Mouse (Mus musculus) urinary bladder, postnatal 25 days (tissue): ENCODE measurements around the gene Jagn1.

Experiments
- DNase-seq: peaks from one replicate; pipeline ENCODE4 v3.0.0; 2022; ENCODE audit warnings: low spot score

Gene Jagn1

GRCm38 (mm10) chr6:113434691-113435090 is 7.7 kb upstream of the Jagn1 start:
- DNase-seq: no peak

- no peak for DNase-seq
Observed at GRCm38 (mm10) chr6:113435664-113436205, 6.6 kb upstream of the Jagn1 start, which contains the start of gene Cidec. TSS of gene Cidec (minus strand) at chr6:113435760.

GRCm38 (mm10) chr6:113437135-113437534 is 5.2 kb upstream of the Jagn1 start:
- DNase-seq: no peak

GRCm38 (mm10) chr6:113438721-113439430 is 3.5 kb upstream of the Jagn1 start:
- no peak for DNase-seq

- DNase-seq: no peak
Observed at GRCm38 (mm10) chr6:113440686-113441085, 1.7 kb upstream of the Jagn1 start.

DNA sequence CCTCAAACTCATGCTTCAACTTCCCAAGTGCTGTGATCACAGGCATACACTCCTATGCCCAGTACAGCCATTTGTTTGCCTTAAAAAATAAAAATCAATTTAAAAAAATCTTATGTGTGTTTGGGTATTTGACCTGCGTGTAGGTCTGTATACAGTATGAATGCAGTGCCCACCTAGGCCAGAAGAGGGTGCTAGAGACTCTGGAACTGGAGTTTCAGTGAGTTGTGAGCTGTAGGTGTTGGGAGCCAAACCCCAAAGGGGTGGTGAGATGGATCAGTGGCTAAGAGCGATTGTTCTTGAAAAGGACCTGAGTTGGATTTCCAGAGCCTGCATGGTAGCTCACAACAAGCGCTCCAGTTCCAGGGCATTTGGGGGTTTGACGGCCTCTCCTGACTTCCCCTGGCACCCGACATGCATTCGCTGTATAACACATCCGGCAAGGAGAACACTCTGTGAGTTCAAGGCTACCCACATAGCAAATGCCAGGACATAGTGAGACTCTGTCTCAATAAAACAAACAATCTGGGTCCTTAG is 1.2 kb upstream of the Jagn1 start:
- peak; percentile 69 for DNase-seq

GRCm38 (mm10) chr6:113442087-113442441 is 305 bp upstream of the Jagn1 start:
- DNase-seq: no peak

DNA sequence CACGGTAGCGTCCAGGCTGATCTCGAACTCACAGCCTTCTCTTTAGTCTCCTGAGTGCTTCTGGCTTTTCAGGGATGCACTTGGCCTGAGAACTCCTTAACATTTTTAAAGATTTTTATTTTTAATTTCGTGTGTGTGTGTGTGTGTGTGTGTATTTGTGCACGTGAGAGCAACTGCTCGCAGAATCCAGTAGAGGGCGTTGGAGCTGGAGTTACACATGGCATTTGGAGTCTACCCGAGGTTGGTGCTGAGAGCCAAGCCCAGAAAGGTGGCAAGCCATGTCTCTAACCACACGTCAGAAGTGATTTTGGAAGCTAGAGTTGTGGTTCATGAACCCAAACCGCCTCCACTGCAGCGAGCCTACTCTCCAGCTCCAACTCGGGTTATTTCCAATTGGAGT is 722 bp downstream of the Jagn1 start:
- no peak for DNase-seq

GRCm38 (mm10) chr6:113444207-113444965 is 2.0 kb downstream of the Jagn1 start:
- DNase-seq: no peak

GRCm38 (mm10) chr6:113447639-113448038 is 5.3 kb downstream of the Jagn1 start:
- DNase-seq: no peak

GRCm38 (mm10) chr6:113451839-113452238 is 9.5 kb downstream of the Jagn1 start:
- DNase-seq: no peak

GRCm38 (mm10) chr6:113455007-113455406 is 12.6 kb downstream of the Jagn1 start:
- no peak for DNase-seq

DNA sequence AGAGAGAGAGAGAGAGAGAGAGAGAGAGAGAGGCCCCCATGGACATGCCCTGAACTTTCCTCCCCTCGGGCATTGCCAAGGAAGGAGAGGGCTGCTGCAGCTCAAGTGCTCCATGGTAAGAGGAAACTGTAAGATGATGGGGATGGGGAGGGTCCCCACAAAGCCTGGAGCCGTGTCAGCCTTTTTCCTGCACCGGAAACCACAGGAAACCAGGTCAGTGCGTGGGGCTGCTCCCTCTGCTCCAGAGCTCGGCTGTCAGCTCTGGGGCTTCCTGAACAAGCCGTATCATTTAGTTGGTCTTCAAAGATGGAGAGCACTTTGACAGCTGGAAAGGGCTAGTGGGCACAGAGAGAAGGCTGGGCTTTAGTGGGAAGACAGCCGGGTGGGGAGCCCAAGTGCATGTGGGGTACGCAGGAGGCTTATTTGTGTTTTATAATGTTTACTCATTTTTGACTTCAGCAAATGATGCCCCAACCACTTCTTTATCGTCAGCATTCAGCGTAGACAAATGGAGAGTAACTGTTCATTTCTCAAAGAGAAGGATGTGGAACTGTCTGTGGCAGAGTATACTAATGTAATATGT is 15.7 kb downstream of the Jagn1 start, which contains the start of gene Il17re:
Gene Il17re (plus strand): TSS at position 533 of the 583 bp plus-strand sequence.
- DNase-seq: no peak

DNA sequence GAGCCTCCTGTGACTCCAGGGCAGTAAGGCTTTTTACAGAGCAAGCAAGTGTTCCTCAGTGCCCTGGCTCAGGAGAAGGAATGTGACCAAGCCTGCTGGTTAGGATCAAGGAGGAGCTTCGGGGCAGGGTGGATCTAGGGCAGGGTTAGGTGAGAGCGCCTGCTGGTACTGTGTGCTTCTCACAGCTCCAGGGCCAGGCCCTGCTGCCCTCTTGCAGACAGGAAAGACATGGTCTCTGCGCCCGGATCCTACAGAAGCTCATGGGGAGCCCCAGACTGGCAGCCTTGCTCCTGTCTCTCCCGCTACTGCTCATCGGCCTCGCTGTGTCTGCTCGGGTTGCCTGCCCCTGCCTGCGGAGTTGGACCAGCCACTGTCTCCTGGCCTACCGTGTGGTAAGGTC is 16.3 kb downstream of the Jagn1 start:
- peak; percentile 45 for DNase-seq

DNA sequence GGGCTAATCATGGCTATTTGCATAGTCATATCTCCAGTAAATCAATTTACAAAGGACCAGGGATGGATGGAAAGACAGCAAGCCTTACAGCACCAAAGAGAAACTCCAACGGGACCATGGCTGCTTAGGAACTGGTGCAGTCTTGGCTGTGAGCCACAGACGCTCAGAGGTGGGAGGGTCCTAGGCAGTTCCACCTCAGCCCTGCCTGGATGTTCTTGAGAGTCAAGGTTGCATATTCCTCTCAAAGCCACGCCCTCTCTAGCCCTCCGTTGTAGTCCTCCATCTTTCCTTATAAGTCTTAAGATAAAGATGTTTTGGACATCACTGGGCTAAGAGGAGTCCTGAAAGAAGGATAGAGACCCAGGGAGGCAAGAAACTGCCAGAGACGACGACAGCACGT is 21.7 kb downstream of the Jagn1 start:
- DNase-seq: no peak

DNA sequence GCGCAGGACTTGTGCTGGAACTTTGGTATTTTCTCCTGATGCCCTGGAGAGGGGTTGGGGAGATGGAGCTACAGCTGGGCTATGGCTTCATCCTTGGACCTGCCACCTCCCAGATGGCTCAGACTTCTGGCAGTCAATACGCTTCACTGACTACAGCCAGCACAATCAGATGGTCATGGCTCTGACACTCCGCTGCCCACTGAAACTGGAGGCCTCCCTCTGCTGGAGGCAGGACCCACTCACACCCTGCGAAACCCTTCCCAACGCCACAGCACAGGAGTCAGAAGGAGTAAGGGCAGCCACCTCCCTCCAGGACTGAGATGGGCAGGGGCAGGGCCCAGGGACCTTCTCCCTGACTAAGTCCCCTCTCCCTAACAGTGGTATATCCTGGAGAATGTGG is 23.2 kb downstream of the Jagn1 start:
- no peak for DNase-seq

DNA sequence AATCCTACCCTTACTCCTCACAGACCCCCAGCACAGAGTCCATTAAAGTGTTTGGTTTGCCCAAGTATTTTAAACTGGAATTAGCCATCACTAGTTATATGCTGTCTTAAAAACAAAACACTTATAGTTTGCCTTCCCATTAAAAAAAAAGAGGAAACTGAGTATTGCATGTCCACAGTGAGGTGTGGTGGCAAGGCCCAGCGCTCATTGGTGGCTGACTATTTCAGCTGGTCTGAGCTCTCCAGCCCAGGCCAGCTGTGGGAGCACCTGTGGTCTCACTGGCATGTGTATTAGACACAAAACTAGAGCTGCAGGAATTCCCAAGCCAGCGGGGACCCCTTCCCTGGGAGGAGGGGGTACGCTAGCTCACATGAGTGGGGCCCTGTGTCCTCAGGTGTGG is 26.1 kb downstream of the Jagn1 start:
- no peak for DNase-seq

DNA sequence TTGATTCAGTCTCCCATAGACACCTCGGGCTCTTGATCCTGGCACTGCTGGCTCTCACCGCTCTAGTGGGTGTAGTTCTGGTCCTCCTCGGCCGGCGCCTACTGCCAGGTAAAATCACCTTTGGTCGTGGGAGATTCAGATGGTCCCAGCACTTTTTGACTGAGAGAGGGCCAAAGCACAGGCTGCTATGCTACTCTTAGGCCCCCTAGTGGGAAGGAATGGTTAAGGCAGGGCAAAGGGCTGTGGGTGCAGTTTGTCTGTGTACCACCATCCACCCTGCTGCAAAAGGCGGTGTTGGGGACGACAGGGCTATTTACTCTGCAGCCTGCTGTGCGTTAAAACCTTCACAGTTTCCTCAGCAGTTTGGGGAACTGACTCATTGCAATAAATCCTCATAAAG is 26.7 kb downstream of the Jagn1 start:
- DNase-seq: peak; percentile 46

- peak; percentile 78 for DNase-seq
Observed at GRCm38 (mm10) chr6:113469432-113469831, 27.1 kb downstream of the Jagn1 start.

GRCm38 (mm10) chr6:113471297-113471936 is 29.0 kb downstream of the Jagn1 start, which contains the start of gene Il17rc:
TSS of gene Il17rc (plus strand) at chr6:113471427.
- peak; percentile 50 for DNase-seq

DNA sequence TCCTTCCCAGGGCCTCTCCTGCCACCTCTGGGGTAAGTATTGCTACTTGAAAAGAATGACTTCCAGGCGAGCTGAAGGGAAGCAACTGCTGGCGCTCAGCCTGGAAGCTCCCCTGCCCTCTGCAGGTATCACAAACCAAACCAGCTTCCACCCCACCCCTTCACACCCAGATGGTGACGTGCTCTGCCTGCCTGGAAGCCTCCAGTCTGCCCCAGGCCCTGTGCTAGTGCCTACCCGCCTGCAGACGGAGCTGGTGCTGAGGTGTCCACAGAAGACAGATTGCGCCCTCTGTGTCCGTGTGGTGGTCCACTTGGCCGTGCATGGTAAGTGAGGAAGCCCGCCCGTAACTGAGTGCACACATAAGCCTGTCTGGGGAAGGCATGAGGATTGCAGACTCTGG is 29.7 kb downstream of the Jagn1 start:
- DNase-seq: no peak

DNA sequence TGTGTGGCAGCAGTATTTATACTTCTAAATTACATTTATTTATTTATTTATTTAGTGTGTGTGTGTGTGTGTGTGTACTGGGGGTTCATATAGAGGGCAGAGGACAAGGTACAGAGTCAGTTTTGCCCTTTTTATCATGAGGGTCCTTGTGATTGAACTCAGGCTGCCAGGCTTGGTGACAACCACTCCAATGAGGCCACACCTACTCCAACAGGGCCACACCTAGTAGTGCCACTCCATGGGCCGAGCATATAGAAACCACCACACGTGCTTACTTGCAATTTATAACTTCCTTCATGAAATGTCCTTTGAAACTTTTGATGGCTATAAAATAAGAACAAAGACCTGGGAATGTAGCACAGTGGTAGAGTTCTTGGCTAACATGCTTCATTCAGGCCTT is 30.9 kb downstream of the Jagn1 start:
- DNase-seq: no peak
